Mouse (Mus musculus) midbrain, embryonic 12.5 days (tissue): ENCODE measurements at regions not wholly inside any gene's neighbourhood (a gene's known extent, or its start where the extent isn't known, plus 50 kb on each side); places are given as distances from the start of the nearest gene placed in this dataset.

Experiments used
- ATAC-seq: fragments of 200-750 bp; cut with Nextera tagmentation; 2 replicates; pipeline ENCODE4 v1.8.0; 2017; ENCODE audit warnings: low read depth, moderate TSS enrichment, moderate library complexity; ENCODE audit not compliant: low FRiP score
- H3K27ac ChIP-seq: fragments of 300-500 bp; sonication (generic); replicated peaks from 2 replicates; pipeline ENCODE4 v1.5.1; 2016; ENCODE audit warnings: mild to moderate bottlenecking
- H3K27me3 ChIP-seq: fragments of 300-500 bp; sonication (generic); 2 replicates; pipeline ENCODE4 v1.6.1; 2016; ENCODE audit warnings: mild to moderate bottlenecking
- H3K36me3 ChIP-seq: fragments of 300-500 bp; sonication (generic); 2 replicates; pipeline ENCODE4 v1.6.1; 2016
- H3K4me1 ChIP-seq: fragments of 300-500 bp; sonication (generic); 2 replicates; pipeline ENCODE4 v1.6.1; 2016
- H3K4me2 ChIP-seq: fragments of 300-500 bp; sonication (generic); replicated peaks from 2 replicates; pipeline ENCODE4 v1.6.1; 2016; ENCODE audit warnings: mild to moderate bottlenecking, moderate library complexity
- H3K4me3 ChIP-seq: fragments of 300-500 bp; sonication (generic); 2 replicates; pipeline ENCODE4 v1.5.1; 2016; ENCODE audit warnings: mild to moderate bottlenecking
- H3K9ac ChIP-seq: fragments of 300-500 bp; sonication (generic); replicated peaks from 2 replicates; pipeline ENCODE4 v1.6.1; 2016; ENCODE audit warnings: mild to moderate bottlenecking, moderate library complexity
- H3K9me3 ChIP-seq: fragments of 300-500 bp; sonication (generic); 2 replicates; pipeline ENCODE4 v1.6.1; 2016; ENCODE audit warnings: mild to moderate bottlenecking
- WGBS: fragments of 180-500 bp; shearing (Covaris S2); methylation state at CpG from one replicate; pipeline ENCODE4 v1.1.7; 2016; 5-methylcytosine and 5-hydroxymethylcytosine counted together

GRCm38 (mm10) chr15:97466110-97466509, 219.0 kb upstream of the Amigo2 start:
- Histone ChIP-seq H3K9ac (no peak overlapping the region), H3K9me3 (no peaks in the 10 kb centered on the region), H3K4me1 (no peaks in the 10 kb centered on the region), H3K36me3 (no peaks in the 10 kb centered on the region), H3K27ac (no peak overlapping the region), H3K27me3 (no peaks in the 10 kb centered on the region), H3K4me3 (no peak overlapping the region), H3K4me2 (no peak overlapping the region)
- 64% methylated on average over 3 of the region's 3 CpGs for WGBS
- ATAC-seq: no peak

- no peak overlapping the region for H3K9ac ChIP-seq
- no peak overlapping the region for H3K4me2 ChIP-seq
- no peak overlapping the region for H3K4me3 ChIP-seq
- H3K36me3 ChIP-seq: no peaks in the 10 kb centered on the region
- no peak overlapping the region for H3K27ac ChIP-seq
- H3K4me1 ChIP-seq: no peaks in the 10 kb centered on the region
- no peaks in the 10 kb centered on the region for H3K9me3 ChIP-seq
- 97% methylated on average over 8 of the region's 8 CpGs for WGBS
- no peak for ATAC-seq
- H3K27me3 ChIP-seq: no peaks in the 10 kb centered on the region
These were observed 218.3 kb upstream of the Amigo2 start for GRCm38 (mm10) chr15:97465366-97465765.

GRCm38 (mm10) chr15:97464737-97465136, 217.7 kb upstream of the Amigo2 start:
- H3K9ac ChIP-seq: no peak overlapping the region
- H3K27me3 ChIP-seq: no peaks in the 10 kb centered on the region
- 93% methylated on average over 9 of the region's 9 CpGs for WGBS
- no peak overlapping the region for H3K4me2 ChIP-seq
- no peak overlapping the region for H3K4me3 ChIP-seq
- ATAC-seq: no peak
- no peak overlapping the region for H3K27ac ChIP-seq
- H3K4me1 ChIP-seq: no peaks in the 10 kb centered on the region
- no peaks in the 10 kb centered on the region for H3K9me3 ChIP-seq
- H3K36me3 ChIP-seq: no peaks in the 10 kb centered on the region

GRCm38 (mm10) chr15:97462587-97462986, 215.5 kb upstream of the Amigo2 start:
- no peak for ATAC-seq
- H3K4me1 ChIP-seq: 0 out of 2 replicates have a peak, but pooled peaks cover 2% of the 10 kb centered on the region
- no peaks in the 10 kb centered on the region for H3K27me3 ChIP-seq
- 88% methylated on average over 2 of the region's 2 CpGs for WGBS
- no peak overlapping the region for H3K27ac ChIP-seq
- no peaks in the 10 kb centered on the region for H3K9me3 ChIP-seq
- no peak overlapping the region for H3K4me3 ChIP-seq
- no peaks in the 10 kb centered on the region for H3K36me3 ChIP-seq
- no peak overlapping the region for H3K9ac ChIP-seq
- H3K4me2 ChIP-seq: no peak overlapping the region

GRCm38 (mm10) chr15:97462006-97462405, 214.9 kb upstream of the Amigo2 start:
- Histone ChIP-seq H3K9ac (no peak overlapping the region), H3K27me3 (no peaks in the 10 kb centered on the region), H3K36me3 (no peaks in the 10 kb centered on the region), H3K4me3 (no peak overlapping the region), H3K4me2 (no peak overlapping the region), H3K4me1 (0 out of 2 replicates have a peak, but pooled peaks cover 2% of the 10 kb centered on the region), H3K27ac (no peak overlapping the region), H3K9me3 (no peaks in the 10 kb centered on the region)
- ATAC-seq: no peak
- whole genome bisulfite sequencing: 91% methylated on average over 7 of the region's 7 CpGs

GRCm38 (mm10) chr15:97461060-97461459, 214.0 kb upstream of the Amigo2 start:
- Histone ChIP-seq H3K9ac (no peak overlapping the region), H3K4me2 (no peak overlapping the region), H3K27ac (no peak overlapping the region), H3K36me3 (no peaks in the 10 kb centered on the region), H3K4me1 (0 out of 2 replicates have a peak, but pooled peaks cover 2% of the 10 kb centered on the region), H3K9me3 (no peaks in the 10 kb centered on the region), H3K27me3 (no peaks in the 10 kb centered on the region), H3K4me3 (no peak overlapping the region)
- 79% methylated on average over 7 of the region's 7 CpGs for WGBS
- no peak for ATAC-seq

GRCm38 (mm10) chr15:97460360-97460719, 213.3 kb upstream of the Amigo2 start:
- no peak for ATAC-seq
- H3K27ac ChIP-seq: no peak overlapping the region
- WGBS: 92% methylated on average over 7 of the region's 7 CpGs
- 0 out of 2 replicates have a peak, but pooled peaks cover 2% of the 10 kb centered on the region for H3K4me1 ChIP-seq
- no peaks in the 10 kb centered on the region for H3K9me3 ChIP-seq
- no peak overlapping the region for H3K4me2 ChIP-seq
- H3K9ac ChIP-seq: no peak overlapping the region
- no peaks in the 10 kb centered on the region for H3K27me3 ChIP-seq
- no peak overlapping the region for H3K4me3 ChIP-seq
- no peaks in the 10 kb centered on the region for H3K36me3 ChIP-seq

- Histone ChIP-seq H3K4me2 (no peak overlapping the region), H3K27me3 (no peaks in the 10 kb centered on the region), H3K36me3 (no peaks in the 10 kb centered on the region), H3K9me3 (no peaks in the 10 kb centered on the region), H3K9ac (no peak overlapping the region), H3K4me1 (0 out of 2 replicates have a peak, but pooled peaks cover 2% of the 10 kb centered on the region), H3K27ac (no peak overlapping the region), H3K4me3 (no peak overlapping the region)
- 91% methylated on average over 19 of the region's 19 CpGs for WGBS
- no peak for ATAC-seq
These were observed 212.7 kb upstream of the Amigo2 start for GRCm38 (mm10) chr15:97459606-97460359.

- no peak for ATAC-seq
- Histone ChIP-seq H3K4me2 (peak overlapping the region; percentile 26), H3K9me3 (no peaks in the 10 kb centered on the region), H3K4me3 (no peak overlapping the region), H3K4me1 (0 out of 2 replicates have a peak, but pooled peaks cover 2% of the 10 kb centered on the region), H3K36me3 (no peaks in the 10 kb centered on the region), H3K9ac (no peak overlapping the region), H3K27ac (no peak overlapping the region), H3K27me3 (no peaks in the 10 kb centered on the region)
- 70% methylated on average over 11 of the region's 11 CpGs for WGBS
These were observed 211.7 kb upstream of the Amigo2 start for GRCm38 (mm10) chr15:97458748-97459221.

GRCm38 (mm10) chr15:97458139-97458747, 211.2 kb upstream of the Amigo2 start:
- 36% methylated on average over 17 of the region's 17 CpGs for WGBS
- ATAC-seq: no peak
- Histone ChIP-seq H3K27me3 (no peaks in the 10 kb centered on the region), H3K36me3 (no peaks in the 10 kb centered on the region), H3K27ac (no peak overlapping the region), H3K4me2 (peak overlapping the region; percentile 26), H3K4me1 (0 out of 2 replicates have a peak, but pooled peaks cover 2% of the 10 kb centered on the region), H3K9me3 (no peaks in the 10 kb centered on the region), H3K9ac (no peak overlapping the region), H3K4me3 (no peak overlapping the region)

- H3K27me3 ChIP-seq: no peaks in the 10 kb centered on the region
- no peak overlapping the region for H3K4me2 ChIP-seq
- no peaks in the 10 kb centered on the region for H3K36me3 ChIP-seq
- H3K4me1 ChIP-seq: 0 out of 2 replicates have a peak, but pooled peaks cover 2% of the 10 kb centered on the region
- no peak overlapping the region for H3K27ac ChIP-seq
- no peak for ATAC-seq
- no peaks in the 10 kb centered on the region for H3K9me3 ChIP-seq
- WGBS: 85% methylated on average over 8 of the region's 8 CpGs
- H3K9ac ChIP-seq: no peak overlapping the region
- H3K4me3 ChIP-seq: no peak overlapping the region
These were observed 210.4 kb upstream of the Amigo2 start for GRCm38 (mm10) chr15:97457468-97457867.

- ATAC-seq: no peak
These were observed 209.9 kb upstream of the Amigo2 start for GRCm38 (mm10) chr15:97456991-97457390.

More at GRCm38 (mm10) chr15:97456991-97457390, 209.9 kb upstream of the Amigo2 start:
- H3K27me3 ChIP-seq: no peaks in the 10 kb centered on the region
- no peak overlapping the region for H3K4me3 ChIP-seq
- H3K4me2 ChIP-seq: no peak overlapping the region
- H3K9me3 ChIP-seq: no peaks in the 10 kb centered on the region
- H3K4me1 ChIP-seq: 0 out of 2 replicates have a peak, but pooled peaks cover 2% of the 10 kb centered on the region
- no peak overlapping the region for H3K9ac ChIP-seq
- no peak overlapping the region for H3K27ac ChIP-seq
- H3K36me3 ChIP-seq: no peaks in the 10 kb centered on the region
- 91% methylated on average over 16 of the region's 16 CpGs for WGBS
